Mouse (Mus musculus): ENCODE data around the gene 2010111I01Rik. TPM values are rescaled to one million over a fixed set of nuclear protein-coding genes. Genes with fewer than 3 reads are reported as not detected.

The 2010111I01Rik gene
- polyA plus RNA-seq, 1 experiment from 2014 or later = 16.3 TPM

GRCm38 (mm10) chr13:63032958-63033357, 68.3 kb downstream of the 2010111I01Rik start:
- Histone ChIP-seq H3K27ac (ENCODE audit: low read length) (no peak overlapping the region), H3K4me1 (ENCODE audit: control insufficient read depth, low read depth, low read length) (no peaks in the 10 kb centered on the region), H3K9ac (ENCODE audit: low read depth, low read length) (no peak overlapping the region), H3K27me3 (ENCODE audit: control insufficient read depth, insufficient read depth, low read depth, low read length) (no peaks in the 10 kb centered on the region), H3K36me3 (ENCODE audit: control insufficient read depth, insufficient read depth) (no peaks in the 10 kb centered on the region), H3K9me3 (replicated peaks; ENCODE audit: control insufficient read depth, low read length) (no peaks in the 10 kb centered on the region), H3K4me3 (ENCODE audit: low read depth, low read length) (no peak overlapping the region), H3K4me2 (ENCODE audit: low read depth, low read length) (no peak overlapping the region)
- 75% methylated on average over 8 of the region's 8 CpGs for WGBS (ENCODE audit: insufficient replicate concordance)
- ATAC-seq (ENCODE audit: low read depth) = no peak

- no peaks in the 10 kb centered on the region for H3K27me3 ChIP-seq (ENCODE audit: control insufficient read depth, insufficient read depth, low read depth, low read length)
- no peak overlapping the region for H3K4me3 ChIP-seq (ENCODE audit: low read depth, low read length)
- ATAC-seq (ENCODE audit: low read depth) = no peak
Measured at GRCm38 (mm10) chr13:63033364-63033763, 68.7 kb downstream of the 2010111I01Rik start.

GRCm38 (mm10) chr13:63034666-63035065, 70.0 kb downstream of the 2010111I01Rik start:
- 64% methylated on average over 4 of the region's 4 CpGs for WGBS (ENCODE audit: insufficient replicate concordance)
- Histone ChIP-seq H3K27ac (ENCODE audit: low read length) (no peak overlapping the region), H3K4me2 (ENCODE audit: low read depth, low read length) (no peak overlapping the region), H3K9ac (ENCODE audit: low read depth, low read length) (no peak overlapping the region), H3K4me3 (ENCODE audit: low read depth, low read length) (no peak overlapping the region), H3K4me1 (ENCODE audit: control insufficient read depth, low read depth, low read length) (no peaks in the 10 kb centered on the region), H3K27me3 (ENCODE audit: control insufficient read depth, insufficient read depth, low read depth, low read length) (no peaks in the 10 kb centered on the region), H3K36me3 (ENCODE audit: control insufficient read depth, insufficient read depth) (no peaks in the 10 kb centered on the region), H3K9me3 (replicated peaks; ENCODE audit: control insufficient read depth, low read length) (no peaks in the 10 kb centered on the region)
- ATAC-seq (ENCODE audit: low read depth) = no peak

More at GRCm38 (mm10) chr13:63033364-63033763, 68.7 kb downstream of the 2010111I01Rik start:
- Histone ChIP-seq H3K4me2 (ENCODE audit: low read depth, low read length) (no peak overlapping the region), H3K27ac (ENCODE audit: low read length) (no peak overlapping the region), H3K36me3 (ENCODE audit: control insufficient read depth, insufficient read depth) (no peaks in the 10 kb centered on the region), H3K9ac (ENCODE audit: low read depth, low read length) (no peak overlapping the region), H3K4me1 (ENCODE audit: control insufficient read depth, low read depth, low read length) (no peaks in the 10 kb centered on the region), H3K9me3 (replicated peaks; ENCODE audit: control insufficient read depth, low read length) (no peaks in the 10 kb centered on the region)
- 71% methylated on average over 2 of the region's 2 CpGs for WGBS (ENCODE audit: insufficient replicate concordance)

GRCm38 (mm10) chr13:63037906-63038305, 73.2 kb downstream of the 2010111I01Rik start:
- no peak overlapping the region for H3K9ac ChIP-seq (ENCODE audit: low read depth, low read length)
- H3K4me2 ChIP-seq (ENCODE audit: low read depth, low read length) = no peak overlapping the region
- no peaks in the 10 kb centered on the region for H3K9me3 ChIP-seq (replicated peaks; ENCODE audit: control insufficient read depth, low read length)
- H3K4me1 ChIP-seq (ENCODE audit: control insufficient read depth, low read depth, low read length) = no peaks in the 10 kb centered on the region
- H3K27ac ChIP-seq (ENCODE audit: low read length) = no peak overlapping the region
- WGBS (ENCODE audit: insufficient replicate concordance) = 57% methylated on average over 10 of the region's 10 CpGs
- H3K36me3 ChIP-seq (ENCODE audit: control insufficient read depth, insufficient read depth) = no peaks in the 10 kb centered on the region
- no peaks in the 10 kb centered on the region for H3K27me3 ChIP-seq (ENCODE audit: control insufficient read depth, insufficient read depth, low read depth, low read length)
- no peak for ATAC-seq (ENCODE audit: low read depth)
- H3K4me3 ChIP-seq (ENCODE audit: low read depth, low read length) = no peak overlapping the region

- no peak for ATAC-seq (ENCODE audit: low read depth)
- no peak overlapping the region for H3K4me3 ChIP-seq (ENCODE audit: low read depth, low read length)
- H3K9me3 ChIP-seq (replicated peaks; ENCODE audit: control insufficient read depth, low read length) = no peaks in the 10 kb centered on the region
- H3K4me1 ChIP-seq (ENCODE audit: control insufficient read depth, low read depth, low read length) = no peaks in the 10 kb centered on the region
- no peaks in the 10 kb centered on the region for H3K27me3 ChIP-seq (ENCODE audit: control insufficient read depth, insufficient read depth, low read depth, low read length)
- no peaks in the 10 kb centered on the region for H3K36me3 ChIP-seq (ENCODE audit: control insufficient read depth, insufficient read depth)
- WGBS (ENCODE audit: insufficient replicate concordance) = 60% methylated on average over 2 of the region's 2 CpGs
- no peak overlapping the region for H3K4me2 ChIP-seq (ENCODE audit: low read depth, low read length)
- no peak overlapping the region for H3K27ac ChIP-seq (ENCODE audit: low read length)
- H3K9ac ChIP-seq (ENCODE audit: low read depth, low read length) = no peak overlapping the region
Measured at GRCm38 (mm10) chr13:63038415-63038814, 73.7 kb downstream of the 2010111I01Rik start.

GRCm38 (mm10) chr13:63038871-63039270, 74.2 kb downstream of the 2010111I01Rik start:
- no peaks in the 10 kb centered on the region for H3K36me3 ChIP-seq (ENCODE audit: control insufficient read depth, insufficient read depth)
- H3K9ac ChIP-seq (ENCODE audit: low read depth, low read length) = no peak overlapping the region
- no peak overlapping the region for H3K4me3 ChIP-seq (ENCODE audit: low read depth, low read length)
- H3K27me3 ChIP-seq (ENCODE audit: control insufficient read depth, insufficient read depth, low read depth, low read length) = no peaks in the 10 kb centered on the region
- no peak overlapping the region for H3K4me2 ChIP-seq (ENCODE audit: low read depth, low read length)
- WGBS (ENCODE audit: insufficient replicate concordance) = 45% methylated on average over 1 of the region's 1 CpGs
- ATAC-seq (ENCODE audit: low read depth) = no peak
- H3K27ac ChIP-seq (ENCODE audit: low read length) = no peak overlapping the region
- no peaks in the 10 kb centered on the region for H3K9me3 ChIP-seq (replicated peaks; ENCODE audit: control insufficient read depth, low read length)
- no peaks in the 10 kb centered on the region for H3K4me1 ChIP-seq (ENCODE audit: control insufficient read depth, low read depth, low read length)

- no peaks in the 10 kb centered on the region for H3K4me1 ChIP-seq (ENCODE audit: control insufficient read depth, low read depth, low read length)
- no peak for ATAC-seq (ENCODE audit: low read depth)
- H3K27ac ChIP-seq (ENCODE audit: low read length) = no peak overlapping the region
- no peak overlapping the region for H3K9ac ChIP-seq (ENCODE audit: low read depth, low read length)
- no peaks in the 10 kb centered on the region for H3K9me3 ChIP-seq (replicated peaks; ENCODE audit: control insufficient read depth, low read length)
- no peaks in the 10 kb centered on the region for H3K27me3 ChIP-seq (ENCODE audit: control insufficient read depth, insufficient read depth, low read depth, low read length)
- H3K4me2 ChIP-seq (ENCODE audit: low read depth, low read length) = no peak overlapping the region
- WGBS (ENCODE audit: insufficient replicate concordance) = 17% methylated on average over 6 of the region's 6 CpGs
- H3K36me3 ChIP-seq (ENCODE audit: control insufficient read depth, insufficient read depth) = no peaks in the 10 kb centered on the region
- H3K4me3 ChIP-seq (ENCODE audit: low read depth, low read length) = no peak overlapping the region
Measured at GRCm38 (mm10) chr13:63039326-63039725, 74.6 kb downstream of the 2010111I01Rik start.

GRCm38 (mm10) chr13:63039848-63040247, 75.2 kb downstream of the 2010111I01Rik start:
- H3K9ac ChIP-seq (ENCODE audit: low read depth, low read length) = no peak overlapping the region
- H3K4me2 ChIP-seq (ENCODE audit: low read depth, low read length) = no peak overlapping the region
- no peak for ATAC-seq (ENCODE audit: low read depth)
- H3K36me3 ChIP-seq (ENCODE audit: control insufficient read depth, insufficient read depth) = no peaks in the 10 kb centered on the region
- WGBS (ENCODE audit: insufficient replicate concordance) = 58% methylated on average over 2 of the region's 2 CpGs
- H3K4me1 ChIP-seq (ENCODE audit: control insufficient read depth, low read depth, low read length) = no peaks in the 10 kb centered on the region
- H3K4me3 ChIP-seq (ENCODE audit: low read depth, low read length) = no peak overlapping the region
- H3K27me3 ChIP-seq (ENCODE audit: control insufficient read depth, insufficient read depth, low read depth, low read length) = no peaks in the 10 kb centered on the region
- no peaks in the 10 kb centered on the region for H3K9me3 ChIP-seq (replicated peaks; ENCODE audit: control insufficient read depth, low read length)
- no peak overlapping the region for H3K27ac ChIP-seq (ENCODE audit: low read length)

- Histone ChIP-seq H3K9me3 (replicated peaks; ENCODE audit: control insufficient read depth, low read length) (no peaks in the 10 kb centered on the region), H3K4me2 (ENCODE audit: low read depth, low read length) (no peak overlapping the region), H3K36me3 (ENCODE audit: control insufficient read depth, insufficient read depth) (no peaks in the 10 kb centered on the region), H3K4me3 (ENCODE audit: low read depth, low read length) (no peak overlapping the region), H3K4me1 (ENCODE audit: control insufficient read depth, low read depth, low read length) (no peaks in the 10 kb centered on the region), H3K27me3 (ENCODE audit: control insufficient read depth, insufficient read depth, low read depth, low read length) (no peaks in the 10 kb centered on the region), H3K9ac (ENCODE audit: low read depth, low read length) (no peak overlapping the region), H3K27ac (ENCODE audit: low read length) (no peak overlapping the region)
- WGBS (ENCODE audit: insufficient replicate concordance) = 67% methylated on average over 2 of the region's 2 CpGs
- no peak for ATAC-seq (ENCODE audit: low read depth)
Measured at GRCm38 (mm10) chr13:63045504-63046205, 81.0 kb downstream of the 2010111I01Rik start.
